Mouse (Mus musculus) stomach, embryonic 15.5 days (tissue): ENCODE data around the gene Harbi1. TPM values are rescaled to one million over a fixed set of nuclear protein-coding genes. Genes with fewer than 3 reads are reported as not detected.
"Not testable (repeated sequence)": the region's sequence is repeated elsewhere in the genome, so short reads cannot be mapped to it uniquely, and the experiment has no call there.

ENCODE experiments used
- ATAC-seq: fragments of 200-750 bp; cut with Nextera tagmentation; 2 replicates; pipeline ENCODE4 v1.8.0; 2017; ENCODE audit warnings: low read depth, moderate number of reproducible peaks, moderate TSS enrichment; ENCODE audit not compliant: insufficient read depth, low FRiP score
- H3K27ac ChIP-seq: fragments of 300-500 bp; sonication (generic); 2 replicates; pipeline ENCODE4 v1.5.1; 2015; ENCODE audit warnings: mild to moderate bottlenecking, inconsistent platforms
- H3K27me3 ChIP-seq: fragments of 300-500 bp; sonication (generic); replicated peaks from 2 replicates; pipeline ENCODE4 v1.6.1; 2015; ENCODE audit warnings: inconsistent platforms
- H3K36me3 ChIP-seq: fragments of 300-500 bp; sonication (generic); 2 replicates; pipeline ENCODE4 v1.6.1; 2015; ENCODE audit warnings: inconsistent platforms
- H3K4me1 ChIP-seq: fragments of 300-500 bp; sonication (generic); 2 replicates; pipeline ENCODE4 v1.6.1; 2015; ENCODE audit warnings: inconsistent platforms
- H3K4me2 ChIP-seq: fragments of 300-500 bp; sonication (generic); 2 replicates; pipeline ENCODE4 v1.6.1; 2015; ENCODE audit warnings: mild to moderate bottlenecking, inconsistent platforms
- H3K4me3 ChIP-seq: fragments of 300-500 bp; sonication (generic); replicated peaks from 2 replicates; pipeline ENCODE4 v1.5.1; 2015; ENCODE audit warnings: inconsistent platforms
- H3K9ac ChIP-seq: fragments of 300-500 bp; sonication (generic); 2 replicates; pipeline ENCODE4 v1.6.1; 2015; ENCODE audit warnings: inconsistent platforms
- H3K9me3 ChIP-seq: fragments of 300-500 bp; sonication (generic); 2 replicates; pipeline ENCODE4 v1.6.1; 2016; ENCODE audit warnings: inconsistent platforms
- WGBS: fragments of 180-500 bp; shearing (Covaris S2); methylation state at CpG from one replicate; pipeline ENCODE4 v1.1.7; 2015; 5-methylcytosine and 5-hydroxymethylcytosine counted together
- polyA plus RNA-seq: library from polyadenylated mRNA; unstranded; fragments of >200 nt; fragmentation: Nextera tagmentation; extraction: Ambion mirVana; gene quantifications from 2 replicates; pipeline ENCODE4 v1.2.1, GENCODE M21; 2015

Gene Harbi1
- polyA plus RNA-seq, 1 experiment from 2014 or later: 21.8 TPM

GRCm38 (mm10) chr2:91723382-91723781 lies 12.7 kb downstream of the Harbi1 start:
- Histone ChIP-seq H3K4me1 (no peaks in the 10 kb centered on the region), H3K4me2 (no peak overlapping the region), H3K27ac (no peak overlapping the region), H3K9me3 (no peaks in the 10 kb centered on the region), H3K27me3 (no peaks in the 10 kb centered on the region), H3K9ac (no peak overlapping the region), H3K4me3 (no peak overlapping the region), H3K36me3 (0 out of 2 replicates have a peak, but pooled peaks cover 5% of the 10 kb centered on the region)
- no peak for ATAC-seq
- 61% methylated on average over 4 of the region's 4 CpGs for WGBS

DNA sequence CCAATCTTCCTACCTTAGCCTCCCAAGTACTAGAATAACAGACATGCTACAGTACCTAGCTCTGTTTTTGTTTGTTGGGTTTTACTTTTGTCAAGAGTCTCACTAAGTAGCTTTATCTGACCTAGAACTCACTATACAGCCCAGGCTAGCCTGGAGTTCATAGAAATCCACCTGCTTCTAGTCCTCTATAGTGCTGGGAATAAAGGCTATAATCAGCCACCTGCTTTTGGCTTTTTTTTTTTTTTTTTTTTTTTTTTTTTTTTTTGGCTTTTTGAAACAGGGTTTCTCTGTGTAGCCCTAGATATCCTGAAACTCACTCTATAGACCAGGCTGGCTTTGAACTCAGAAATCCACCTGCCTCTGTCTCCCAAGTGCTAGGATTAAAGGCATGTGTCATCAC lies 13.3 kb downstream of the Harbi1 start:
- H3K4me2 ChIP-seq: no peak overlapping the region
- H3K4me1 ChIP-seq: no peaks in the 10 kb centered on the region
- H3K4me3 ChIP-seq: no peak overlapping the region
- H3K27me3 ChIP-seq: no peaks in the 10 kb centered on the region
- no peaks in the 10 kb centered on the region for H3K9me3 ChIP-seq
- H3K36me3 ChIP-seq: 0 out of 2 replicates have a peak, but pooled peaks cover 5% of the 10 kb centered on the region
- no peak overlapping the region for H3K9ac ChIP-seq
- no peak for ATAC-seq
- no peak overlapping the region for H3K27ac ChIP-seq

DNA sequence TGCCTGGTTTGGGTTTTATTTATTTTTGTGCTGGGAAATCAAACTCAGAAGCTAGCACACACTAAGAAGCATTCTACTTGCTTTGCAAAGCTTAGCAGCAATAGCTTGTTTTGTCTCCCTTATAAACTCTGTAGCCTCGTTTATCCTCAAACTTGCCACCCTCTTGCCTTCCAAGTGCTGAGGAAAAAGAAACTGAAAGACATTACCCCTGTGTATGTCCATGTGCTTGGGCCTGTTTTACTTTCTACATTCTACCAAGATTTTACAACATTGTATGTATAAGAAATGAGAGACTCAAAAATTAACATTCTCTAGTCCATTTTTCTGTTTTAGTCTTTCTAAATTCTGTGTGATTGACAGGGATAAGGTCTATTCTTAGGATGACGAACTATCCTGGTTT lies 14.1 kb downstream of the Harbi1 start:
- Histone ChIP-seq H3K9ac (no peak overlapping the region), H3K27me3 (no peaks in the 10 kb centered on the region), H3K4me3 (no peak overlapping the region), H3K9me3 (no peaks in the 10 kb centered on the region), H3K4me2 (no peak overlapping the region), H3K27ac (no peak overlapping the region), H3K4me1 (no peaks in the 10 kb centered on the region), H3K36me3 (0 out of 2 replicates have a peak, but pooled peaks cover 5% of the 10 kb centered on the region)
- ATAC-seq: no peak
- 58% methylated on average over 2 of the region's 2 CpGs for WGBS

GRCm38 (mm10) chr2:91725476-91725875 lies 14.8 kb downstream of the Harbi1 start:
- ATAC-seq, H3K27ac ChIP-seq, H3K4me3 ChIP-seq, H3K4me2 ChIP-seq, H3K9ac ChIP-seq, H3K27me3 ChIP-seq, H3K36me3 ChIP-seq, H3K9me3 ChIP-seq, H3K4me1 ChIP-seq: not testable (repeated sequence)
- WGBS: 43% methylated on average over 4 of the region's 4 CpGs

- Histone ChIP-seq H3K4me3 (no peak overlapping the region), H3K4me2 (no peak overlapping the region), H3K27ac (no peak overlapping the region), H3K9ac (no peak overlapping the region), H3K4me1 (no peaks in the 10 kb centered on the region), H3K27me3 (no peaks in the 10 kb centered on the region), H3K9me3 (no peaks in the 10 kb centered on the region), H3K36me3 (no peaks in the 10 kb centered on the region)
- no peak for ATAC-seq
- WGBS: 87% methylated on average over 3 of the region's 3 CpGs
Observed at GRCm38 (mm10) chr2:91727011-91727410, 16.4 kb downstream of the Harbi1 start.

DNA sequence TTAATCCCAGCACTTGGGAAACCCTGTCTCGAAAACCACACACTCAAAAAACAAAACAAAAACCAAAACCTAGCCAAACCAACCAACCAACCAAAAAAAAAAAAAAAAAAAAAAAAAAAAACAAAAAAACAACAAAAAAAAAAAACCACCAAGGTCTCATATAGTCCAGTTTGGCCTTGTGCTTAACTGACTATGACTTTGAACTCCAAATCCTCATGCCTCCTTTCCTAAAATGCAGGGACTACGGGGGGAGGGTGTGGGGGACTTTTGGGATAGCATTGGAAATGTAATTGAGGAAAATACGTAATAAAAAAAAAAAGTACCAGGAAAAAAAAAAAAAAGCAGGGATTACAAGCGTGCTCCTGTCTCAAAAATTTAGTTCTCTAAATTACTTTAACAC lies 18.9 kb downstream of the Harbi1 start:
- H3K4me1 ChIP-seq: no peaks in the 10 kb centered on the region
- 18% methylated on average over 4 of the region's 4 CpGs for WGBS
- H3K4me2 ChIP-seq: peak overlapping the region; percentile 74; the same call in 1 of the 2 replicates
- no peaks in the 10 kb centered on the region for H3K9me3 ChIP-seq
- H3K4me3 ChIP-seq: peak overlapping the region; percentile 99
- no peaks in the 10 kb centered on the region for H3K27me3 ChIP-seq
- ATAC-seq: no peak
- no peak overlapping the region for H3K9ac ChIP-seq
- H3K36me3 ChIP-seq: no peaks in the 10 kb centered on the region
- H3K27ac ChIP-seq: 0 out of 2 replicates have a peak overlapping the region, but pooled peaks have one; percentile 94

DNA sequence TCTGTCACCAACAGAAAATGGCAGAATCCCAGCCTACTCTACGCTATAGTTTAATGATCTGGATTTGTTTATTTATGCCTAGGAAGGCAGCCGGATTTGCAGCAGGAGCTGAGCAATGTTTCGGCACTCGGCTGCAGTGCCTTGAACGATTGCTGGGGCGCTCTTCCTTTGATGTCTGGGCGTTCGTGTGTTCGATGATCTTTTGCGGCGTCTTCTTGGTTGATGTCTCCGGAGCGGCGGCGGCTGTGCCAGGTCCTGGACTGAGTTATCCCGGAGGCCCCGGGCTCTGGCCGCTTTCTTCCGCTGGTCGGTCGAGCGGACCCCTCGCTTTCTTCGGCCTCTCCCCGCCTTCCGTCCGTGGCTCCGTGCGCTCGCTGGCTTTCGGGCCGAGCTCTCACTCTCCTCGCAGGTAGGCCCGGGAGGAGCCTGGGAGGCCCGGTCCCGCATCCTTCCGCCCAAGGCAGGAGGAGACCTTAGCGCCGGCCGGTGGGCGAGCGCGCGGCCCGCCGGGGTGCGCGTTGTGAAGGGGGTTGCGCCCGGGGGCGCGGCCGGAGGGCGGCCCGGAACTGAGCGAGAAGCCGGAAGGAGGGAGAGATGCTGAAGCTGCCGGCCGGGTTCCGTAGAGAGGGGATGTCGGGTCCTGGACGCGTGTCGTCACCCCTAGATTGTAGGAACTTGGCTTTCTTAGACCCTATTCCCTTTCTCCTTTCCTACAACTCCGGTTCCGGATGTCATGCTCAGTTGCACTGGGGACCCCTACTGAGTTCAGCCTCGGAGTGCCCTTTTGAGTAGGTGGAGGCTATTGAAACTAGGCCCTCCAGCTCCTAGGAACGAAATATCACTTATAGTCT lies 19.5 kb downstream of the Harbi1 start, which contains the start of gene Ambra1:
Gene Ambra1, plus strand, starts transcription at position 164 of the 851 bp plus-strand sequence.
- peak within 1 kb of the TSS; percentile 99 for H3K4me3 ChIP-seq
- no peaks in the 10 kb centered on the region for H3K9me3 ChIP-seq
- ATAC-seq: peak; percentile 81
- under 1% methylated on average over 67 of the region's 68 CpGs for WGBS
- peak within 1 kb of the TSS; percentile 74 for H3K4me2 ChIP-seq
- H3K27me3 ChIP-seq: no peaks in the 10 kb centered on the region
- H3K27ac ChIP-seq: peak within 1 kb of the TSS; percentile 94
- peak within 1 kb of the TSS; percentile 96 for H3K9ac ChIP-seq
- no peaks in the 10 kb centered on the region for H3K4me1 ChIP-seq
- H3K36me3 ChIP-seq: no peaks in the 10 kb centered on the region

DNA sequence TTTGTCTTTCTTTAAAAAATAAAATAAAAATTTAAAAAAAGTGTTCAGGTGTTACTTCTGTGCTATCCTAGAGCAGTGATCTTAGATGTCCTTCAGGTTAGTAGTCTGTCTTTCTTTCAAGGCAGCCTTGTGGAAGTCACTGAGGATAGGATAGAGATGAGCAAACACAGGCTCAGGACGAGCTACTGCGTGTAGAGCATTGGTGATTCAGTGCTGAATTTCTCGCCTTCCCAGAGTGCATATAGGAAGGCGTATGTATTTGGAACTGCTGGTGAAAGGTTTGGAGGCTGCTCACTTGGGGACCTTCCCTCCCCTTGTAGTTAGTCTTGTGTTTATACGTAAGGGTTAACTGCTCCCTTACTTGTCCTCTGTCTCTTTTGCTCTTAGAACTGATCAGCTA lies 24.6 kb downstream of the Harbi1 start:
- Histone ChIP-seq H3K4me3 (no peak overlapping the region), H3K4me2 (no peak overlapping the region), H3K27me3 (no peaks in the 10 kb centered on the region), H3K9me3 (no peaks in the 10 kb centered on the region), H3K9ac (no peak overlapping the region), H3K27ac (no peak overlapping the region), H3K36me3 (no peaks in the 10 kb centered on the region), H3K4me1 (no peaks in the 10 kb centered on the region)
- ATAC-seq: no peak
- 89% methylated on average over 5 of the region's 5 CpGs for WGBS

- Histone ChIP-seq H3K4me2 (no peak overlapping the region), H3K9me3 (no peaks in the 10 kb centered on the region), H3K27ac (no peak overlapping the region), H3K4me1 (no peaks in the 10 kb centered on the region), H3K9ac (no peak overlapping the region), H3K4me3 (no peak overlapping the region), H3K27me3 (no peaks in the 10 kb centered on the region), H3K36me3 (no peaks in the 10 kb centered on the region)
- WGBS: 97% methylated on average over 1 of the region's 1 CpGs
- ATAC-seq: no peak
Observed at GRCm38 (mm10) chr2:91739586-91739985, 28.9 kb downstream of the Harbi1 start.

DNA sequence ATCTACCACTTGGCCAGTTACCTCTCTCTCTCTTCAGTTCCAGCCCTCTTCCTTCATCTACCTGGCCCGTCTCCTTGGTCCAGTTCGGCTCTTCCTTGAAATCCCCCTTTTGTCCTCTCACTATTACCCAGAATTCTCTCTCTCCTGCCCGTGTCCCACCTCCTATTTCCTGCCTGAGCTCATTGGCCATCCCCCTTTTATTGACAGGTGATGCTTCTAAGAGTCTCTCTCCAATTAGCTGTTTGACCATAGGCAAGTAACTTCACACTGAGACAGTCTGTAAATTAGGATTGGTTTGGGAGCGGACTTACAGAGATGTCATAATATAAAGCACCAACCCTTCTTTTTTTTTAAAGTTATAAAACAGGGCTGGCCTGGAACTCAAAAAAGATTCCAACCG lies 34.0 kb downstream of the Harbi1 start:
- no peaks in the 10 kb centered on the region for H3K36me3 ChIP-seq
- no peak for ATAC-seq
- H3K9ac ChIP-seq: no peak overlapping the region
- H3K4me2 ChIP-seq: no peak overlapping the region
- no peaks in the 10 kb centered on the region for H3K27me3 ChIP-seq
- no peak overlapping the region for H3K4me3 ChIP-seq
- no peaks in the 10 kb centered on the region for H3K9me3 ChIP-seq
- no peak overlapping the region for H3K27ac ChIP-seq
- 87% methylated on average over 5 of the region's 5 CpGs for WGBS
- no peaks in the 10 kb centered on the region for H3K4me1 ChIP-seq

DNA sequence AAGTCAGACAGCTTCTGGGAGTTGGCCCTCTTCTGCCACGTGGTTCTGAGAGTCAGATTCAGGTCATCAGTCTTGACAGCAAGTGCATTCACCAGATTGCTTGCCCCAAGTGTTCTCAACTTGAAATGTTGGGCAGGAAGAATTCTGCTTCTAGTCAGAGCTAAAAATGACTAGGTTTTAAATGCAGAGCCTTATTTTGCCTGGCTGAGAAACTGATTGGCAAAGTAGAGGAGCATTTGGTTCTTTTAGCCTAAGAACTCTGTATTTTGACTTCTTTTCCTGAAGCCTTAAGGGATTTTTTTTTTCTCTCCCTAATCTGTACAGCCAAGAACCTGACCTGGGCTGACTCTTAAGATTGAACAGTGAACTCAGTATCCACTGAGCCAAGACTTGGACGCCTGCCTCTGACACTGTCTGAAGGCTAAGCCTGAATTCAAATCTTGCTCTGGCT lies 39.2 kb downstream of the Harbi1 start:
- no peaks in the 10 kb centered on the region for H3K27me3 ChIP-seq
- H3K27ac ChIP-seq: no peak overlapping the region
- H3K4me3 ChIP-seq: no peak overlapping the region
- H3K4me1 ChIP-seq: no peaks in the 10 kb centered on the region
- no peak overlapping the region for H3K4me2 ChIP-seq
- WGBS: 46% methylated on average over 2 of the region's 2 CpGs
- ATAC-seq: no peak
- H3K36me3 ChIP-seq: no peaks in the 10 kb centered on the region
- no peaks in the 10 kb centered on the region for H3K9me3 ChIP-seq
- no peak overlapping the region for H3K9ac ChIP-seq
